26 mouse cellular contexts compared by ENCODE assay signal in the genomic region with DNA sequence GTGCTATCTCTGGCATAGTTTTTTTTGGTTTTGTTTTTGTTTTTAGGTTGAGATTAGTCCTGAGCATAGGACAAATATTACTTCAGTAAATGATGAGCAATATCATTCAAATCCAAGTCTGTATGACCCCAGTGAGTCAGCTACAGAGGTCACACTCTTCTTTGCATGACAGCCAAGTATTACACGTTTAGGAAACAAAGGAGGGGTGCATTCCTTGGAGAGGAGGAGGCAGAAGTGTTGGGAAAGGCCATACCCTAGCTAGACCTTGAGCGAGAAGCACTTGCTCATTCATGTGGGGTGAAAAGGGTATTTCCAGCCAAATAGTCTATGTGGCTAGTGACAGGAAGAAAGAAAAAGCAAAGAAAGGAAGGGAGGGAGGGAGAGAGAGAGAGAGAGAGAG. TPM values are rescaled to one million over a fixed set of nuclear protein-coding genes. Genes with fewer than 3 reads are reported as not detected.
DNase-seq lines count a peak whose midpoint lies in the region; ATAC-seq and TF ChIP-seq lines count a peak whose summit lies in the region.
"Had no signal": no experiment of that assay in that cellular context is flagged by ENCODE, and none has a peak within 500 bp of the region (broad histone marks: within the 10 kb centered on the region; RNA-seq: fewer than 3 reads in every experiment).

No protein-coding gene starts in this region.

- dilution Hi-C loops in CH12.LX (cut with MboI; ENCODE audit: extremely low pct_ligation_motif_present, extremely low pct_unique_long_range_greater_than_20kb, low sequenced_read_pairs) = no loop called here

- in situ Hi-C loops in CH12.LX (cut with MboI; ENCODE audit: low pct_ligation_motif_present, low pct_unique_long_range_greater_than_20kb, low sequenced_read_pairs) = loop anchor here (10.0 kb wide), 1 partner anchor 155 kb away; no protein-coding TSS in a partner anchor

- no peaks in the 10 kb centered on the region for H3K79me2 ChIP-seq in CH12.LX (replicated peaks; ENCODE audit: control insufficient read depth, extremely low read depth, insufficient read depth, poor library complexity, severe bottlenecking)

- H3K4me2 ChIP-seq in CH12.LX (ENCODE audit: insufficient read depth, low read depth, poor library complexity, severe bottlenecking) = peak overlapping the region; percentile 36
- no peak overlapping the region for H3K4me2 ChIP-seq in stomach, postnatal 0 days (replicated peaks; ENCODE audit: low read depth)
- H3K4me2 ChIP-seq: embryonic facial prominence, embryonic 13.5 days; hindbrain, embryonic 13.5 days; liver, embryonic 12.5 days; midbrain, embryonic 12.5 days had no signal

- peak overlapping the region; percentile 25; the same call in 1 of the 2 replicates for H3K9ac ChIP-seq in CH12.LX (ENCODE audit: insufficient read depth, low read depth)
- no peak overlapping the region for H3K9ac ChIP-seq in stomach, postnatal 0 days (ENCODE audit: low read length)
- H3K9ac ChIP-seq: embryonic facial prominence, embryonic 13.5 days; hindbrain, embryonic 13.5 days; liver, embryonic 12.5 days; midbrain, embryonic 12.5 days had no signal

- ATAC-seq in stomach, postnatal 0 days (ENCODE audit: low FRiP score, low TSS enrichment) = 0 out of 2 replicates have a peak, but pooled peaks have one; percentile 24
- ATAC-seq: forebrain, embryonic 16.5 days; intestine, postnatal 0 days; liver, embryonic 12.5 days; lung, postnatal 0 days had no signal

- WGBS in stomach, postnatal 0 days = 42% methylated on average over 2 of the region's 2 CpGs

- TF ChIP-seq RAD21 in CH12.LX (IDR thresholded peaks at IDR 0.05; ENCODE audit: low read depth, low read length) = no peak

- TF ChIP-seq CTCF in CH12.LX (conservative IDR thresholded peaks at IDR 0.05 in 1 of 2, IDR thresholded peaks at IDR 0.05 in 1 of 2; ENCODE audit: low read depth in 2 of 2, low read length in 2 of 2) = no peak
- no peak for TF ChIP-seq CTCF in stomach, postnatal 0 days (IDR thresholded peaks at IDR 0.05; ENCODE audit: low read depth)

- DNase-seq in gastrocnemius, adult 18-20 months (ENCODE audit: low spot score) = peak; percentile 53
- no peak for DNase-seq in gastrocnemius, postnatal 14 days
- DNase-seq in CH12.LX (ENCODE audit: extremely low read depth) (peak; percentile 38), R1 (ENCODE audit: low read depth, low spot score) (peak; percentile 55)
- DNase-seq in stomach, postnatal 0 days (ENCODE audit: low spot score) = no peak
- no peak for DNase-seq in thymus, postnatal 10 days (ENCODE audit: low spot score in 2 of 2)
- DNase-seq in urinary bladder, adult 2 months (ENCODE audit: low spot score) = no peak
- DNase-seq: cerebellum, adult 9-10 months; heart, postnatal 4 days; kidney, adult 9 months; kidney, postnatal 10 days; layer of hippocampus, postnatal 36 days; left cerebral cortex, postnatal 4 days; lung, adult 18-20 months; lung, postnatal 4 days; thymus, postnatal 14 days had no signal

- intact Hi-C loops in gastrocnemius, postnatal 14 days (cut with DNase I; ENCODE audit: low total_unique reads) = no loop called here

- no peak for TF ChIP-seq EP300 in CH12.LX (IDR thresholded peaks at IDR 0.05; ENCODE audit: low read length)
- no peak for TF ChIP-seq EP300 in stomach, postnatal 0 days (optimal IDR thresholded peaks at IDR 0.05)

- peaks cover 24 to 33% of the 10 kb centered on the region in 2 experiments for H3K4me1 ChIP-seq in CH12.LX (ENCODE audit: control insufficient read depth in 1 of 2, insufficient read depth in 2 of 2)
- no peaks in the 10 kb centered on the region for H3K4me1 ChIP-seq in stomach, postnatal 0 days (replicated peaks; ENCODE audit: control insufficient read depth, insufficient read depth)
- H3K4me1 ChIP-seq: embryonic facial prominence, embryonic 13.5 days; forebrain, embryonic 10.5 days; hindbrain, embryonic 13.5 days; liver, embryonic 12.5 days; midbrain, embryonic 12.5 days had no signal

- TF ChIP-seq POLR2A in CH12.LX (IDR thresholded peaks at IDR 0.05; ENCODE audit: low read depth, low read length) = no peak

- no peaks in the 10 kb centered on the region for H3K9me3 ChIP-seq in CH12.LX (replicated peaks; ENCODE audit: low read length)
- H3K9me3 ChIP-seq in stomach, postnatal 0 days (ENCODE audit: control insufficient read depth, low read length) = no peaks in the 10 kb centered on the region
- H3K9me3 ChIP-seq: embryonic facial prominence, embryonic 13.5 days; forebrain, embryonic 10.5 days; heart, embryonic 10.5 days; hindbrain, embryonic 13.5 days; liver, embryonic 12.5 days; megakaryocyte, embryonic 14.5 days; midbrain, embryonic 12.5 days had no signal

- no peaks in the 10 kb centered on the region for H3K27me3 ChIP-seq in CH12.LX (replicated peaks)
- H3K27me3 ChIP-seq in stomach, postnatal 0 days (ENCODE audit: control insufficient read depth, insufficient read depth, low read length) = no peaks in the 10 kb centered on the region
- H3K27me3 ChIP-seq: embryonic facial prominence, embryonic 13.5 days; hindbrain, embryonic 13.5 days; liver, embryonic 12.5 days; megakaryocyte, embryonic 14.5 days; midbrain, embryonic 12.5 days had no signal

- H3K4me3 ChIP-seq in CH12.LX (replicated peaks in 1 of 3; ENCODE audit: low read depth in 2 of 3, low read length in 2 of 3, poor library complexity in 1 of 3) = no peak overlapping the region
- H3K4me3 ChIP-seq in stomach, postnatal 0 days (ENCODE audit: low read depth, low read length) = no peak overlapping the region
- H3K4me3 ChIP-seq: embryonic facial prominence, embryonic 13.5 days; forebrain, embryonic 10.5 days; heart, embryonic 10.5 days; hindbrain, embryonic 13.5 days; liver, embryonic 12.5 days; megakaryocyte, embryonic 14.5 days; midbrain, embryonic 12.5 days had no signal

- peak overlapping the region; percentile 68; the same call in 1 of the 2 replicates for H3K27ac ChIP-seq in CH12.LX (ENCODE audit: insufficient read depth, low read depth)
- no peak overlapping the region for H3K27ac ChIP-seq in stomach, postnatal 0 days (replicated peaks)
- H3K27ac ChIP-seq: embryonic facial prominence, embryonic 13.5 days; forebrain, embryonic 10.5 days; heart, embryonic 10.5 days; hindbrain, embryonic 13.5 days; liver, embryonic 12.5 days; midbrain, embryonic 12.5 days had no signal

- H3K36me3 ChIP-seq in CH12.LX (replicated peaks in 1 of 2; ENCODE audit: control insufficient read depth in 1 of 2, insufficient read depth in 1 of 2, low read length in 1 of 2) = no peaks in the 10 kb centered on the region
- no peaks in the 10 kb centered on the region for H3K36me3 ChIP-seq in stomach, postnatal 0 days (ENCODE audit: control insufficient read depth, insufficient read depth, low read length)
- H3K36me3 ChIP-seq: embryonic facial prominence, embryonic 13.5 days; forebrain, embryonic 10.5 days; heart, embryonic 10.5 days; hindbrain, embryonic 13.5 days; liver, embryonic 12.5 days; midbrain, embryonic 12.5 days had no signal

TF ChIP-seq in CH12.LX, 34 proteins besides CTCF, POLR2A, EP300 and RAD21:
- TF ChIP-seq USF1 (IDR thresholded peaks at IDR 0.05; ENCODE audit: low read depth, low read length) = no peak
- TF ChIP-seq JUN (IDR thresholded peaks at IDR 0.05; ENCODE audit: insufficient read depth, low read depth, low read length) = no peak
- TF ChIP-seq ETS1 (conservative IDR thresholded peaks at IDR 0.05; ENCODE audit: low read depth, low read length) = peak; percentile 54
- no peak for TF ChIP-seq MEF2A (IDR thresholded peaks at IDR 0.05; ENCODE audit: borderline replicate concordance, low read depth, low read length)
- TF ChIP-seq JUND (conservative IDR thresholded peaks at IDR 0.05; ENCODE audit: low read depth, low read length) = peak; percentile 40; the same call in 1 of the 2 replicates
- TF ChIP-seq BHLHE40 (IDR thresholded peaks at IDR 0.05; ENCODE audit: low read depth, low read length) = peak; percentile 41

RNA-seq across cellular contexts. Expression of a gene that starts 28.0 kb away (rescaled TPM):
- 10 to 100 TPM; 21.9 to 23.0 TPM for total RNA-seq in gastrocnemius, adult 18-20 months (2021)
- 10 to 100 TPM; 18.3 to 21.2 TPM for total RNA-seq in gastrocnemius, postnatal 14 days (2021)
- total RNA-seq in CH12.LX (2012; rRNA removed) = 24.7 and 25.4 TPM in 2 replicates
- 24.6 and 28.7 TPM in 2 replicates for total RNA-seq in CH12.LX (2014; rRNA removed)
- polyA plus RNA-seq in CH12.LX (2012; ENCODE audit: insufficient read length, low read depth) = 24.3 and 25.4 TPM in 2 replicates
- 38.3 and 38.5 TPM in 2 replicates for polyA plus RNA-seq in stomach, postnatal 0 days (2015; fragmentation: Nextera tagmentation; extraction: Ambion mirVana)
- polyA plus RNA-seq in urinary bladder, adult 2 months (2012; rRNA removed) = 31.7 and 33.2 TPM in 2 replicates

Comparison
In these comparisons a context has a peak if more than half of its experiments do, and no peak if none do; other contexts are left out.
1. DNase-seq: peak in gastrocnemius, adult 18-20 months (single experiment), CH12.LX (single experiment) and R1 (single experiment); none in gastrocnemius, postnatal 14 days (single experiment), stomach, postnatal 0 days (single experiment), thymus, postnatal 10 days (0 of 2) and urinary bladder, adult 2 months (single experiment).